In genomic region chr13:59673597-59673996, GRCm38 (mm10) we compare ENCODE assay signal across 11 mouse cellular contexts. TPM values are rescaled to one million over a fixed set of nuclear protein-coding genes. Genes with fewer than 3 reads are reported as not detected.
DNase-seq lines count a peak whose midpoint lies in the region; ATAC-seq and TF ChIP-seq lines count a peak whose summit lies in the region.
"Had no signal": no experiment of that assay in that cellular context is flagged by ENCODE, and none has a peak within 500 bp of the region (broad histone marks: within the 10 kb centered on the region; RNA-seq: fewer than 3 reads in every experiment).

No protein-coding gene starts in this region.

- H3K4me1 ChIP-seq in MEL (ENCODE audit: control insufficient read depth in 1 of 2, insufficient read depth in 2 of 2, low read length in 2 of 2): peaks cover 12 to 33% of the 10 kb centered on the region in 2 experiments
- H3K4me1 ChIP-seq in embryonic facial prominence, embryonic 10.5 days: peaks cover 31% of the 10 kb centered on the region
- H3K4me1 ChIP-seq in hindbrain, embryonic 16.5 days (ENCODE audit: control insufficient read depth, insufficient read depth, low read depth, low read length): peaks cover 11% of the 10 kb centered on the region
- peaks cover 19% of the 10 kb centered on the region for H3K4me1 ChIP-seq in midbrain, embryonic 12.5 days

- intact Hi-C loops in left cerebral cortex, postnatal 36 days (cut with DNase I): no loop called here
- intact Hi-C loops in left cerebral cortex, postnatal 25 days (cut with DNase I): no loop called here

- H3K27me3 ChIP-seq in MEL (ENCODE audit: control insufficient read depth in 1 of 2, insufficient read depth in 2 of 2, low read length in 2 of 2): no peaks in the 10 kb centered on the region
- no peaks in the 10 kb centered on the region for H3K27me3 ChIP-seq in embryonic facial prominence, embryonic 10.5 days (replicated peaks; ENCODE audit: low read depth, poor library complexity, severe bottlenecking)
- H3K27me3 ChIP-seq in hindbrain, embryonic 16.5 days (replicated peaks; ENCODE audit: control insufficient read depth, insufficient read depth, low read length): no peaks in the 10 kb centered on the region
- no peaks in the 10 kb centered on the region for H3K27me3 ChIP-seq in midbrain, embryonic 12.5 days

- no peak for TF ChIP-seq POLR2A in MEL (IDR thresholded peaks at IDR 0.05; ENCODE audit: control insufficient read depth in 1 of 2, insufficient read depth in 1 of 2, low read depth in 1 of 2, low read length in 2 of 2, poor library complexity in 1 of 2)

- no peaks in the 10 kb centered on the region for H3K9me3 ChIP-seq in MEL (replicated peaks; ENCODE audit: insufficient read depth, low read length)
- H3K9me3 ChIP-seq in embryonic facial prominence, embryonic 10.5 days: no peaks in the 10 kb centered on the region
- H3K9me3 ChIP-seq in hindbrain, embryonic 16.5 days (ENCODE audit: control insufficient read depth, low read length): no peaks in the 10 kb centered on the region
- H3K9me3 ChIP-seq in midbrain, embryonic 12.5 days: no peaks in the 10 kb centered on the region

- H3K79me2 ChIP-seq in MEL (ENCODE audit: control insufficient read depth, insufficient read depth, low read length, poor library complexity): peaks cover 21% of the 10 kb centered on the region

- no peak overlapping the region for H3K27ac ChIP-seq in MEL (ENCODE audit: control insufficient read depth, low read depth, low read length)
- H3K27ac ChIP-seq in embryonic facial prominence, embryonic 10.5 days (replicated peaks): peak overlapping the region; percentile 97
- no peak overlapping the region for H3K27ac ChIP-seq in hindbrain, embryonic 16.5 days (ENCODE audit: low read depth, low read length)
- peak overlapping the region; percentile 93 for H3K27ac ChIP-seq in midbrain, embryonic 12.5 days (replicated peaks)
- H3K27ac ChIP-seq: macrophage had no signal

- peak overlapping the region; percentile 50 for H3K4me2 ChIP-seq in hindbrain, embryonic 16.5 days (ENCODE audit: low read length)
- peak overlapping the region; percentile 73 for H3K4me2 ChIP-seq in midbrain, embryonic 12.5 days (replicated peaks)

- WGBS in embryonic facial prominence, embryonic 10.5 days: 30% methylated on average over 7 of the region's 7 CpGs
- WGBS in hindbrain, embryonic 16.5 days: 15% methylated on average over 7 of the region's 7 CpGs
- WGBS in midbrain, embryonic 12.5 days: 16% methylated on average over 7 of the region's 7 CpGs

- TF ChIP-seq RAD21 in MEL (IDR thresholded peaks at IDR 0.05; ENCODE audit: low read depth, low read length): no peak

- peak overlapping the region; percentile 29; the same call in 1 of the 2 replicates for H3K9ac ChIP-seq in MEL (ENCODE audit: control insufficient read depth, low read depth, low read length, poor library complexity, severe bottlenecking)
- peak overlapping the region; percentile 56; the same call in 1 of the 2 replicates for H3K9ac ChIP-seq in hindbrain, embryonic 16.5 days (ENCODE audit: low read depth, low read length)
- H3K9ac ChIP-seq in midbrain, embryonic 12.5 days (replicated peaks): peak overlapping the region; percentile 93

- H3K4me3 ChIP-seq in MEL (ENCODE audit: control insufficient read depth in 1 of 2, insufficient read depth in 1 of 2, low read depth in 2 of 2, low read length in 2 of 2): no peak overlapping the region; a peak in 1 of 4 replicates
- H3K4me3 ChIP-seq in embryonic facial prominence, embryonic 10.5 days: peak overlapping the region; percentile 91
- no peak overlapping the region for H3K4me3 ChIP-seq in hindbrain, embryonic 16.5 days (ENCODE audit: low read length)
- peak overlapping the region; percentile 89 for H3K4me3 ChIP-seq in midbrain, embryonic 12.5 days

- DNase-seq in MEL (ENCODE audit: low read depth, low spot score): no peak
- peak; percentile 38 for DNase-seq in embryonic facial prominence, embryonic 10.5 days (ENCODE audit: low spot score)
- DNase-seq in left cerebral cortex, postnatal 36 days (ENCODE audit: low spot score in 2 of 2): no peak
- no peak for DNase-seq in T-cell, adult 2 months (ENCODE audit: low spot score)
- no peak for DNase-seq in kidney, postnatal 14 days
- DNase-seq in left cerebral cortex, postnatal 25 days (ENCODE audit: low spot score in 2 of 2): no peak
- DNase-seq: cerebellum, adult 8-10 months; kidney, postnatal 4 days had no signal

- TF ChIP-seq CTCF in MEL (IDR thresholded peaks at IDR 0.05 in 2 of 3, conservative IDR thresholded peaks at IDR 0.05 in 1 of 3; ENCODE audit: control insufficient read depth in 1 of 3, insufficient read depth in 1 of 3, low read depth in 2 of 3, low read length in 3 of 3, poor library complexity in 1 of 3, severe bottlenecking in 1 of 3): no peak

- ATAC-seq in hindbrain, embryonic 16.5 days: no peak
- no peak for ATAC-seq in midbrain, embryonic 12.5 days (ENCODE audit: low FRiP score, low read depth)

- no peak for TF ChIP-seq EP300 in MEL (IDR thresholded peaks at IDR 0.05; ENCODE audit: low read depth in 1 of 2, low read length in 2 of 2)

- H3K36me3 ChIP-seq in MEL (ENCODE audit: control insufficient read depth in 1 of 2, insufficient read depth in 2 of 2, low read length in 2 of 2): peaks cover 0 to 22% of the 10 kb centered on the region in 2 experiments; a peak in 2 of 4 replicates
- H3K36me3 ChIP-seq in embryonic facial prominence, embryonic 10.5 days (replicated peaks): peaks cover 17% of the 10 kb centered on the region
- H3K36me3 ChIP-seq in hindbrain, embryonic 16.5 days (ENCODE audit: control insufficient read depth, insufficient read depth, low read length): no peaks in the 10 kb centered on the region
- H3K36me3 ChIP-seq in midbrain, embryonic 12.5 days: no peaks in the 10 kb centered on the region

TF ChIP-seq in MEL, 35 proteins besides CTCF, POLR2A, EP300 and RAD21 (continues in another document):
- TF ChIP-seq KAT2A (conservative IDR thresholded peaks at IDR 0.05; ENCODE audit: low read depth, low read length): no peak
- no peak for TF ChIP-seq TAL1 (IDR thresholded peaks at IDR 0.05; ENCODE audit: low read length)
- no peak for TF ChIP-seq MEF2A (IDR thresholded peaks at IDR 0.05; ENCODE audit: extremely low read depth, insufficient replicate concordance, low read depth, low read length, poor library complexity, severe bottlenecking)
- TF ChIP-seq MYB (IDR thresholded peaks at IDR 0.05; ENCODE audit: low read depth, low read length): no peak
- TF ChIP-seq TBP (IDR thresholded peaks at IDR 0.05; ENCODE audit: low read depth, low read length): no peak
- no peak for TF ChIP-seq ELF1 (IDR thresholded peaks at IDR 0.05; ENCODE audit: low read depth, low read length)

RNA-seq across cellular contexts. Expression of gene Golm1, which starts 2.0 kb away (rescaled TPM):
- 22.1 and 23.6 TPM in 2 replicates for total RNA-seq in MEL (2012; rRNA removed)
- polyA plus RNA-seq in MEL (2012; ENCODE audit: insufficient read depth in 1 of 2, insufficient read length in 2 of 2, low read depth in 1 of 2, low replicate concordance in 2 of 2, missing spikeins in 1 of 2): 10 to 100 TPM in 1 of 2 experiments, not detected in 1; 26.8 TPM
- 99.3 and 115 TPM in 2 replicates for polyA plus RNA-seq in embryonic facial prominence, embryonic 10.5 days (2016; fragmentation: Nextera tagmentation; extraction: Ambion mirVana)
- 21.0 and 26.0 TPM in 2 replicates for polyA plus RNA-seq in hindbrain, embryonic 16.5 days (2015; fragmentation: Nextera tagmentation; extraction: Ambion mirVana)
- polyA plus RNA-seq in midbrain, embryonic 12.5 days (2016; fragmentation: Nextera tagmentation; extraction: Ambion mirVana): 122 and 134 TPM in 2 replicates
- 10 to 100 TPM; 17.2 to 20.5 TPM for total RNA-seq in left cerebral cortex, postnatal 36 days (2021)
- 10 to 100 TPM; 19.9 to 20.9 TPM for total RNA-seq in left cerebral cortex, postnatal 25 days (2021)

RNA-seq across cellular contexts. Expression of gene 4921517D22Rik, which starts 20.3 kb away (rescaled TPM):
- total RNA-seq in MEL (2012; rRNA removed): not detected in 2 replicates
- polyA plus RNA-seq in MEL (2012; ENCODE audit: insufficient read depth in 1 of 2, insufficient read length in 2 of 2, low read depth in 1 of 2, low replicate concordance in 2 of 2, missing spikeins in 1 of 2): not detected
- not detected in 2 replicates for polyA plus RNA-seq in embryonic facial prominence, embryonic 10.5 days (2016; fragmentation: Nextera tagmentation; extraction: Ambion mirVana)
- not detected in 2 replicates for polyA plus RNA-seq in hindbrain, embryonic 16.5 days (2015; fragmentation: Nextera tagmentation; extraction: Ambion mirVana)
- polyA plus RNA-seq in midbrain, embryonic 12.5 days (2016; fragmentation: Nextera tagmentation; extraction: Ambion mirVana): not detected in 2 replicates
- total RNA-seq in left cerebral cortex, postnatal 36 days (2021): not detected
- not detected for total RNA-seq in left cerebral cortex, postnatal 25 days (2021)
- polyA plus RNA-seq: macrophage had no signal

RNA-seq across cellular contexts. Expression of gene Spata31d1a, which starts 36.5 kb away (rescaled TPM):
- not detected in 2 replicates for total RNA-seq in MEL (2012; rRNA removed)
- under 1 TPM in 1 of 2 experiments, not detected in 1; 0.03 TPM for polyA plus RNA-seq in MEL (2012; ENCODE audit: insufficient read depth in 1 of 2, insufficient read length in 2 of 2, low read depth in 1 of 2, low replicate concordance in 2 of 2, missing spikeins in 1 of 2)
- 0.02 and 0.14 TPM in 2 replicates for polyA plus RNA-seq in embryonic facial prominence, embryonic 10.5 days (2016; fragmentation: Nextera tagmentation; extraction: Ambion mirVana)
- 0.12 TPM in 1 of 2 replicates, not detected in the other for polyA plus RNA-seq in hindbrain, embryonic 16.5 days (2015; fragmentation: Nextera tagmentation; extraction: Ambion mirVana)
- polyA plus RNA-seq in midbrain, embryonic 12.5 days (2016; fragmentation: Nextera tagmentation; extraction: Ambion mirVana): 0.05 TPM in 2 replicates
- under 1 TPM; 0.12 to 0.25 TPM for total RNA-seq in left cerebral cortex, postnatal 36 days (2021)
- total RNA-seq in left cerebral cortex, postnatal 25 days (2021): under 1 TPM; 0.11 to 0.14 TPM
- polyA plus RNA-seq: macrophage had no signal

RNA-seq across cellular contexts. Expression of gene Spata31d1b, which starts 38.5 kb away (rescaled TPM):
- not detected in 2 replicates for total RNA-seq in MEL (2012; rRNA removed)
- not detected for polyA plus RNA-seq in MEL (2012; ENCODE audit: insufficient read depth in 1 of 2, insufficient read length in 2 of 2, low read depth in 1 of 2, low replicate concordance in 2 of 2, missing spikeins in 1 of 2)
- not detected in 2 replicates for polyA plus RNA-seq in embryonic facial prominence, embryonic 10.5 days (2016; fragmentation: Nextera tagmentation; extraction: Ambion mirVana)
- 0.04 TPM in 1 of 2 replicates, not detected in the other for polyA plus RNA-seq in hindbrain, embryonic 16.5 days (2015; fragmentation: Nextera tagmentation; extraction: Ambion mirVana)
- polyA plus RNA-seq in midbrain, embryonic 12.5 days (2016; fragmentation: Nextera tagmentation; extraction: Ambion mirVana): 0.07 TPM in 1 of 2 replicates, not detected in the other
- not detected for total RNA-seq in left cerebral cortex, postnatal 36 days (2021)
- total RNA-seq in left cerebral cortex, postnatal 25 days (2021): under 1 TPM in 1 of 2 experiments, not detected in 1; 0.07 TPM
- polyA plus RNA-seq: macrophage had no signal

RNA-seq across cellular contexts. Expression of gene Spata31d1d, which starts 58.0 kb away (rescaled TPM):
- total RNA-seq in MEL (2012; rRNA removed): not detected in 2 replicates
- polyA plus RNA-seq in MEL (2012; ENCODE audit: insufficient read depth in 1 of 2, insufficient read length in 2 of 2, low read depth in 1 of 2, low replicate concordance in 2 of 2, missing spikeins in 1 of 2): not detected
- not detected in 2 replicates for polyA plus RNA-seq in embryonic facial prominence, embryonic 10.5 days (2016; fragmentation: Nextera tagmentation; extraction: Ambion mirVana)
- polyA plus RNA-seq in hindbrain, embryonic 16.5 days (2015; fragmentation: Nextera tagmentation; extraction: Ambion mirVana): not detected in 2 replicates
- polyA plus RNA-seq in midbrain, embryonic 12.5 days (2016; fragmentation: Nextera tagmentation; extraction: Ambion mirVana): not detected in 2 replicates
- total RNA-seq in left cerebral cortex, postnatal 36 days (2021): not detected
- not detected for total RNA-seq in left cerebral cortex, postnatal 25 days (2021)
- polyA plus RNA-seq: macrophage had no signal

Comparison
In these comparisons a context has a peak if more than half of its experiments do, and no peak if none do; other contexts are left out.
1. H3K27ac ChIP-seq: peak in embryonic facial prominence, embryonic 10.5 days (single experiment) and midbrain, embryonic 12.5 days (single experiment); none in MEL (single experiment) and hindbrain, embryonic 16.5 days (single experiment).
2. H3K4me3 ChIP-seq: peak in embryonic facial prominence, embryonic 10.5 days (single experiment) and midbrain, embryonic 12.5 days (single experiment); none in MEL (0 of 2) and hindbrain, embryonic 16.5 days (single experiment).
3. H3K9ac ChIP-seq: peak in every context shown above with its lines; median percentile 93 in midbrain, embryonic 12.5 days; 56 in hindbrain, embryonic 16.5 days; 29 in MEL.